Mouse (Mus musculus) layer of hippocampus, postnatal 14 days (tissue): ENCODE measurements at regions not wholly inside any gene's neighbourhood (a gene's known extent, or its start where the extent isn't known, plus 50 kb on each side); places are given as distances from the start of the nearest gene placed in this dataset.

Source experiments
- DNase-seq, 2 experiments: peaks; one replicate each; pipeline ENCODE4 v3.0.0; 2021 to 2022; ENCODE audit warnings: low spot score in 2 of 2, mixed read lengths in 1 of 2

DNA sequence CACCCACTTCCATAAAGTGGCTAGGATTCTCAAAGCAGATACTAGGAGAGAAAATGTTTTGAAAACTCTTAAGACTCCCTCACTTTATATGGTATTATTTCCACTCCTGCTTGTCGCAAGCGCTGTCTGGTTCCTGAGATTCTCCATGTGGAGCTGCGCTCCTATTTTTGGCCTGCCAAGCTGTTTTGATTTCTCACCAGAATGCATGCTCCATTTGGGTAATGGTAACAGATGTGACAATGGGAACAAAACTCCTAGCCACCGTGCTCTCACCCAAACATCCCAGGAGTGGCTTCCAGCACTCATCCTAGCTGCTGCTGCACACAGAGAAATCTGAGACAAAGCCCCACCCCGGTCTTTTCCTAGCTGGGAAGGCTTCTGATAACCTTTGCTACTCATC is 749.6 kb downstream of the Ntrk3 start:
- peak; percentile 57 to 86 for DNase-seq

- peak in 1 of 2 experiments; percentile 9 for DNase-seq
Measured at GRCm38 (mm10) chr7:77966658-77967057, 771.2 kb downstream of the Ntrk3 start.

DNA sequence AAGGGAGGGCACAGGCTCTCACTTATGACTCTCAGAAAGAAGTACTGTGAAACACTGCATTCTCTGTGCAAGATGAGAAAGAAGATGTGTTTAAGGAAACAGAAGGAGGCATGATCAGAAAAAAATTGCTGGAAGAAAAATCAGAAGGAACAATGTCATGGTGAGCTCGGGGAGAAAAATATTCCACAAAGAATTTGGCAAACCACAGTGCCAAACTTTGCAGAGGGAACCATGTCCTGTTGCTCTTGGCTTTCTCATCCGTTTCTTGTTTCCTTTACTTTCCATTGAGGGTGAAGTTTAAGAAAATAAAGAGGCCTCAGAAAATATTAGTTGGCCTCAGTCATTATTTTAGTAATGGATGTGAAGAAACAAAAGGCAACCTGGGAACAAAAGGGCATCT is 804.4 kb downstream of the Ntrk3 start:
- no peak for DNase-seq

DNA sequence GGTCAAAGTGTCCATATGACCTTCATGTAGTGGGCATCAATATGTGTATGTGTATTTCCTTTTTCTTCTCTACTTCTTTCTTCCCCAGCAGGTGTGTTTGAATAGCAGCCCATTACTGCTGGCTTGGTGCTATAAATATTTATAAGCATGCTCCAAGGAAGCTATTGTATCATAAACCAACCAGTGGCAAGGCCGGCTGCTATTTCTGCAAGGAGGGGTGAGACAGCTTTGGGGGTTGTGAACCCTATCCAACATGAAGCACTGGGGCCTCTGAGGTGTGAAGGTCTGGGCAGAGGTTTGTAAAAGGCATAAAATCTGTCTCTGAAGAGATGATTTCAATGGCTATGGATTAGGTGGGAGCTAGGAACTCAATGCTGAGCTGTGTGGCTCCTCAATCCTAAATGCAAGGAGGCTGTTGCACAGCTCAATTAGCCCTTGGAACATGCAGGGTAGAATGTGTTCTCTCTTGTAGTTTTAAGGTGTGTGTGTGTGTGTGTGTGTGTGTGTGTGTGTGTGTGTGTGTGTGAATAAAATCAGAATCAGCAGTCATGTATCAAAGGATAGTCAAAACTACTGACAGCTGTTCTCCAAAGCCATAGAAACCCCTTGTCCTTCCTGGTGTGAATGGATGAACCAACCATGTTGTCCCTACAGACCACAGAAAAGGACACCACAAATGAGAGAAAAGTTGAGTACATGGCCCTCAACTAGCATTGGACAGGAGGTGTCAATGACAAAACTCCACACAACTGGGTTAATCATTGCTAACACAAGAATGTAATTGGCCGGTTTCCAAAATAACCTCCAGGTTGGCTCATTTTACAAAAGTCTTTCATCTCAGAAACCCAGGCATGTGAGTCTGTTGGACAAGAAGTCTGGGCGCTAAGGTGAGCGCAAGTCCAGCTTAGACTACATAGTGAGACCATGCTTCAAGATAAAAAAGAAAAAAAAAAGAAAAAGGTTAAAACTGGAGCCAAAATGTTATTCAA is 809.0 kb downstream of the Ntrk3 start:
- no peak for DNase-seq

GRCm38 (mm10) chr7:77899231-77899630 is 838.6 kb downstream of the Ntrk3 start:
- no peak for DNase-seq

GRCm38 (mm10) chr7:77888543-77888942 is 849.3 kb downstream of the Ntrk3 start:
- DNase-seq: no peak

GRCm38 (mm10) chr7:77882605-77883354 is 855.0 kb downstream of the Ntrk3 start:
- peak in 1 of 2 experiments; percentile 22 for DNase-seq

DNA sequence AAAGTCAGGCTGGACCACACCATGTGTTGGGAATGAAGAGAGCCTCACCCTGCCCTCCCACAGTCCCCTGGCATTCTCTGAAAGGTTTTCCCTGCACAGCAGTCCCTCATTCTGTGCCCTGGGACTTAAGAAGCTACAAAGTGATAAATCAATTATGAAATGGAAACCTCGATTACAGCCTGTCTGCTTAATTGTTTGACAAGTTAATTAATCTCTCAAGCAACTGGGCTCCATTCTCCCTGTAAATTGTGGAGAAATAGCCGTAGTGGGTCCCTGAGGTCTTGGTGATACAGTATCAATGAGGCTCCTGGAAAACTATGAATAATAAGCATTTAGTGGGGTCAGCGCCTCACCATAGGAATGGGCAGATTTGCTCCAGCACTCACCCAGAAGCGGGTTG is 870.3 kb downstream of the Ntrk3 start:
- no peak for DNase-seq

GRCm38 (mm10) chr7:77861841-77862240 is 876.0 kb downstream of the Ntrk3 start:
- peak in 1 of 2 experiments; percentile 6 for DNase-seq

- DNase-seq: no peak
Measured at GRCm38 (mm10) chr7:77858436-77858835, 879.4 kb downstream of the Ntrk3 start.

DNA sequence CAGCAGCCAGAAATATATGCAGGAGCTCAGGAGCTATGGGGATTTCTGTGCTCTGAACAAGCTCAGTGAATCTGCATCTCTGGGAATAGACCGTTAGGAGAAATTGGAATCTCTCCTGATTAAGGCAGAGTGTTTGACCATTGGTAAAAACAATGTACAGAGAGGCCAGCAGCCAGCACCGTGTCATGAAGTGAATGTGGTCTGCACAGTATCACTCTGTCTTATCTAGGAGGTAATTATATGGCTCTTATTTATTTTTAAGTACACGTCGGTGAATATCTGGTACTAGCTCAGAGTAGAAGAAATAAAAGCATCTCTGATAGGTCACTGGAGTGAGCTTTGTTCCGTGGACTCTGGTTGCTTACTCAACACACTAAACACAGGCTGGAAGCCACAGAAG is 879.8 kb downstream of the Ntrk3 start:
- no peak for DNase-seq

DNA sequence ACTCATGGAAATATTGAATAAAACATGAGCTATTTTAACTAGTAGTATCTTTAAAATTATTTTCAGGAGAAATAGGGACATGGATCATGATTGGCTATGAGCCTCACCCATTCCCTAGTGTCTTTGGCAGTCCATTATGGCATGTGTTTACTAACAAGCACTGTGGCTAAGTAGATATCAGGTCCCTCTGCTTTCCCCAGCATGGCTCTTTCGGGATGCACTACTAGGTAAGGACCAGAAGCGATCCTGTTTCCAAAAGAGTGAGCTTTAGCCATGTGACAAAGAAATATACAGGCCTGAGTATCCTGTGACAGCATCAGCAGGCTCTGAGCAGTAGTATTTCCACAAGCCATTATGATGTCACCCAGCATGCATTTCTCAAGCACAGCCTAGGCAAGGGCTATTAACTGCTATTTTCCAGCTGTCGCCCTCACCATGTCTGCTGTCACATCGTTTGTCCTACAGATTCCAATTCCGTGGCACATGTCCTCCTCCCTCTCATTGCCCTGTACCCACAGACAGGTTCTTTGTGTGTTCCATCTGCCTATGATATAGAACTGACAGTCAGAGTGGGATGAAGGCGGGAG is 882.1 kb downstream of the Ntrk3 start:
- DNase-seq: no peak

- no peak for DNase-seq
Measured at GRCm38 (mm10) chr7:77855077-77855476, 882.7 kb downstream of the Ntrk3 start.

DNA sequence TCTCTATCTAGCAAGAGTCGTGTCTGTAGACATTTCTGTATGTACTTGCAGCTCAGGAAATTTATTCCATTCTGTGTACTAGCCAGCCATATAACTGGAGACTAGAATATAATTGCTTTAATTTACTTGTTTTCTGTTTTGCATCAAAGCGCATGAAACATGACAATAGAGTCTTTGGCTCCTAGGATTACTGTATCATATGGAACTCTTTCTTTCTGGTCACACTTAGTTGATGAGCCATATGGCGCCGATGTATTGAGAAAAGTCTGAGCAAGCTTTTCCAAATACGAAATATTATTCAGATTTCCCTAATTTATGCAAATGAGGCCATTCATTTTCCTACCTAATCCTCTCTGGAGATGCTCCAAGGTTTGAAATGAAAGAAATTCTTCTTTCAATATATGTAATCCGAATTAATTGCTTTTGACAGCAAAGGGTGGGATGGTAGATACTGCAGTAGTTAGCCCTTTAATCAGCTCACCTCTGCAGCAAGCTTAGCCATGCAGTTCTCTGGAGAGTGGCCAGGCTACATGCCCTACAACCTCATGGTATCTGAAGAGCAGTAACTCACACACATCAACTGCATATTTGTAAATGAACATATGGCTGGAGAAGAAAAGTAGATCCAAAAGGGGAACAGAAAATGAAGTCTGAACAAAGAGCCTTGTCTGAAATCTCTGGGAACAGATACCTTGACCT is 913.4 kb downstream of the Ntrk3 start:
- DNase-seq: no peak

GRCm38 (mm10) chr7:77812052-77812903 is 925.5 kb downstream of the Ntrk3 start:
- peak in 1 of 2 experiments; percentile 7 for DNase-seq

GRCm38 (mm10) chr7:77786801-77787200 is 951.0 kb downstream of the Ntrk3 start:
- no peak for DNase-seq

DNA sequence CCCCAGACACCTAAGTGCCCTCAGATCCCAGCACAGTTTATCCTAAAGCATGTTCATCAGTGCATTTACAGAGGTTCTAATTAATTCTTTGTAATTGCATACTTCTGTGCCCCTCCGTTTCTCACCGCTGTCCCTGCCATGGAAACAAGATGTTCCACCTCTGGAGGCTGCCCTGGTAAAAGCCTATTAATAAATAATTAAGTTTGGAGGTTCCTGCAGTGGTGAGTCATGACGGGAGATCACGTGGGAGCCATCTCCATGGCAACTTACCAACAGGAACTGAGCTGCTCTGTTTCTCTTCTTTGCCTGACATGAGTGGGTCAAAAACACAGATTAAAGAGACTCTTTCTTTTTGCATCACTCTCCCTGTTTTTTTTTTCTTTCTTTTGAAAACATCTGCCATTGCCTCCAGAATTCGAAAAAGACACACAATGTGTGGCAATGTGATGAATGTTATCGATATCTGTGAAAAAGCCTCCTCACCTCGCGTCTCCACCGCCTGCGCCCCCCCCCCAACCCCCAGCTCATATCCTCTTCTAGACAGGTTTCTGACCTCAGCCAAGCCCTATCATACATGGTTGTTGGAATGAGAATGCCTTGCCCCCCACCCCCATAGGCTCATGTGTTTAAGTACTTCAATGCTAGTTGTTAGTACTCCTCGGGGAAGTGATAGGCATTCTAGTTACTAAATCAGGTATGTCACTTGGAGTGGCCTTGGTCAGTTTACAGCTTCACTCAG is 965.9 kb downstream of the Ntrk3 start:
- DNase-seq: peak; percentile 44 to 52

DNA sequence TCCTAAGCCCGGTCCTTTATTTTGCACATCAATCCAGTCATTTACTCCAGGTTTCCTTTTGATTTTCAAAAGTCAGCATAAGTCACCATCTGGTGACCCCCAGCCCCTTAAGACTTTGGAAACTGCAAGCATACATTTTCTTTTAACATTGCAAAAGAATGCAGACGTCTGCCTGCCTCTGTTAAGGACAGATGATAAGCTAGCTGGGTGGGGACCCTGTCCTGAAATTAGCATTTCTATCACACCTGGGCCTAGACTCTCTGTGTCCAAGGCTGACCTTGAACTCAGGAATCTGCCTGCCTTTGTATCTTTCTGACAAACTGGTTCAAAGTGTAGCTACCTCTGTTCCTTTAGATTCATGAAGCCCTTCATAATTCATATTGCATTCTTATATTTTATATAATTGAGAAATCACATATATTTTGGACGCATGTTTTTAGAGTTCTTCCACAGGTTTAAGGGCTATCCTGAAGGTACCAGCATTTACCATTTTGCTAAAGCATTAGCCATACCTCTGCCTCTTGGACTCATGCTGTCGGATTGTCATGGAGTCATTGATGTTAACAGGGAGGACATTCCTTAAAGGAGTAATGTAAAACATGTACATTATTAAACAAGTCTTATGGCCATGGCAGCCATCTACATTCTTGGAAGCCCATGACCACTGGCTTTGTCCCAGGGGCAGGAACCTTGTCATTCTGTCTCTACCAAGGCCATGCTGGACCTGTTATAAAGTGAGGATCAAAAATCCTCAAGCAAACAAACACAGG is 998.6 kb downstream of the Ntrk3 start:
- no peak for DNase-seq
